Comparison of ENCODE assay signal across 8 mouse cellular contexts in the genomic region with DNA sequence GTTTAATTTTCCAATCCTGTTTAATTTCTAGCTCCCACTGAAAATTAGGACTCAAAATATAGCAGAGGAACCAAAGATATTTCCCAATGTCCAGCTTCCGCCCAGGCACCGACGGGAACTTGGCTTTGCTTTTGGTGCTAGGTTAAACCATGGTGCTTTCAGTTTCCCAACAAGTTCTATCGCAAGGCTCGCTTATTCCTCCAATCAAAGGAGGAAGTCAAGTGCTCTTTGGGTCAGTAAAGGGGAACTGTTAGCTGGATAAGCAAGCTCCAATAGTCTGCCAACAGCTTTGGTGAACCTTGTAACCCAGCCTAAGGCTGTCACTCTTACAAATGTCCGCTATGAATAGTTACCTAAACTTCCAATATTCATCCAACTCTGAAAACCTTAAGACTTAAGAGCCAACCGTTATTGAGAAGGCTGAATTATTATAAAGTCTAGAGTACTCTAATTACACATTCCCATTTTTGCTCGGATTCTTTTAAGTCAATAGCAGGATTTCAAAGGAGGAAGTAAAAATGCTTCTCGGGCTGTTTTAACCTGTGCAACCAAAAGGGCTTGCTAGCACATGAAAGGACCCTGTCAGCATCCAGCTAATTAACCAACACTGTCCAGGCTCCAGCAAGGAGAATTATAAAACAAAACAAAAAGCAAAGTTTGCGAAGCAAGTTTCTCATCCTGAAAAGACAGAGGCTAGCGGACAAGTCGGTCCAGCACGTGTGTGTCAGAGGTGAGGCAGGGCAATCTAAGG. TPM values are rescaled to one million over a fixed set of nuclear protein-coding genes. Genes with fewer than 3 reads are reported as not detected.
DNase-seq lines count a peak whose midpoint lies in the region; ATAC-seq and TF ChIP-seq lines count a peak whose summit lies in the region.

No protein-coding gene starts in this region.

- peak overlapping the region; percentile 99 for H3K4me3 ChIP-seq in bone marrow macrophage, adult 2 months (ENCODE audit: insufficient read depth, low read length)
- peak overlapping the region; percentile 81 for H3K4me3 ChIP-seq in limb, embryonic 10.5 days
- H3K4me3 ChIP-seq in midbrain, embryonic 13.5 days (replicated peaks), result peak overlapping the region; percentile 78

- H3K4me2 ChIP-seq in midbrain, embryonic 13.5 days (replicated peaks), result peak overlapping the region; percentile 82

- peak overlapping the region; percentile 100 for H3K27ac ChIP-seq in bone marrow macrophage, adult 2 months (ENCODE audit: insufficient read depth, low read depth, low read length)
- H3K27ac ChIP-seq in limb, embryonic 10.5 days, result peak overlapping the region; percentile 93
- peak overlapping the region; percentile 92 for H3K27ac ChIP-seq in midbrain, embryonic 13.5 days

- H3K36me3 ChIP-seq in limb, embryonic 10.5 days, result peaks cover 37% of the 10 kb centered on the region
- H3K36me3 ChIP-seq in midbrain, embryonic 13.5 days, result peaks cover 10% of the 10 kb centered on the region

- TF ChIP-seq CTCF in bone marrow macrophage, adult 2 months (IDR thresholded peaks at IDR 0.05; ENCODE audit: low read depth, low read length), result no peak

- peaks cover 8% of the 10 kb centered on the region for H3K4me1 ChIP-seq in bone marrow macrophage, adult 2 months (ENCODE audit: control insufficient read depth, insufficient read depth, low read length)
- H3K4me1 ChIP-seq in limb, embryonic 10.5 days, result peaks cover 24% of the 10 kb centered on the region
- peaks cover 27% of the 10 kb centered on the region for H3K4me1 ChIP-seq in midbrain, embryonic 13.5 days (replicated peaks)

- ATAC-seq in midbrain, embryonic 13.5 days, result no peak

- H3K9ac ChIP-seq in midbrain, embryonic 13.5 days (replicated peaks), result peak overlapping the region; percentile 96

- H3K9me3 ChIP-seq in limb, embryonic 10.5 days (replicated peaks), result no peaks in the 10 kb centered on the region
- no peaks in the 10 kb centered on the region for H3K9me3 ChIP-seq in midbrain, embryonic 13.5 days

- WGBS in limb, embryonic 10.5 days, result 41% methylated on average over 13 of the region's 13 CpGs
- WGBS in midbrain, embryonic 13.5 days, result 40% methylated on average over 13 of the region's 13 CpGs

- peak; percentile 54 for DNase-seq in adrenal gland, postnatal 10 days
- no peak for DNase-seq in adrenal gland, adult 8-10 months
- peak; percentile 43 to 61 for DNase-seq in heart, adult 9 months (ENCODE audit: low spot score in 2 of 2)
- DNase-seq in limb, embryonic 10.5 days (ENCODE audit: low spot score), result no peak
- no peak for DNase-seq in retina, embryonic 14.5 days (ENCODE audit: low spot score)
- no peak for DNase-seq in gastrocnemius, postnatal 4 days (ENCODE audit: low spot score in 2 of 2)

- TF ChIP-seq POLR2A in bone marrow macrophage, adult 2 months (IDR thresholded peaks at IDR 0.05; ENCODE audit: borderline replicate concordance, low read depth, low read length), result no peak

- no peaks in the 10 kb centered on the region for H3K27me3 ChIP-seq in limb, embryonic 10.5 days (ENCODE audit: low read depth, poor library complexity, severe bottlenecking)
- no peaks in the 10 kb centered on the region for H3K27me3 ChIP-seq in midbrain, embryonic 13.5 days

RNA-seq across cellular contexts. Expression of a gene that starts 1.2 kb away (rescaled TPM):
- 10 to 100 TPM; 40.0 to 56.1 TPM for total RNA-seq in adrenal gland, postnatal 10 days (2021)
- 10 to 100 TPM; 47.2 to 76.7 (median 65.1) TPM for total RNA-seq in adrenal gland, adult 8-10 months (2022)
- polyA plus RNA-seq in bone marrow macrophage, adult 2 months (2012; ENCODE audit: insufficient read depth, insufficient read length, missing spikeins), result 207 and 219 TPM in 2 replicates
- polyA plus RNA-seq in limb, embryonic 10.5 days (2016; fragmentation: Nextera tagmentation; extraction: Ambion mirVana), result 103 and 113 TPM in 2 replicates
- polyA plus RNA-seq in midbrain, embryonic 13.5 days (2015; fragmentation: Nextera tagmentation; extraction: Ambion mirVana), result 87.7 and 102 TPM in 2 replicates
- 10 to 100 TPM; 22.7 to 24.2 TPM for total RNA-seq in gastrocnemius, postnatal 4 days (2021)

RNA-seq across cellular contexts. Expression of a gene that starts 24.3 kb away (rescaled TPM):
- total RNA-seq in adrenal gland, postnatal 10 days (2021), result under 1 TPM; 0.21 to 0.39 TPM
- total RNA-seq in adrenal gland, adult 8-10 months (2022), result under 1 TPM; 0.20 to 0.52 (median 0.43) TPM
- not detected in 2 replicates for polyA plus RNA-seq in bone marrow macrophage, adult 2 months (2012; ENCODE audit: insufficient read depth, insufficient read length, missing spikeins)
- polyA plus RNA-seq in limb, embryonic 10.5 days (2016; fragmentation: Nextera tagmentation; extraction: Ambion mirVana), result 8.2 and 8.8 TPM in 2 replicates
- polyA plus RNA-seq in midbrain, embryonic 13.5 days (2015; fragmentation: Nextera tagmentation; extraction: Ambion mirVana), result 0.16 and 0.34 TPM in 2 replicates
- total RNA-seq in gastrocnemius, postnatal 4 days (2021), result under 1 TPM; 0.42 to 0.44 TPM

RNA-seq across cellular contexts. Expression of a gene that starts 30.9 kb away (rescaled TPM):
- total RNA-seq in adrenal gland, postnatal 10 days (2021), result 100 to 1,000 TPM; 277 to 292 TPM
- 100 to 1,000 TPM; 169 to 204 (median 197) TPM for total RNA-seq in adrenal gland, adult 8-10 months (2022)
- 40.7 and 43.0 TPM in 2 replicates for polyA plus RNA-seq in bone marrow macrophage, adult 2 months (2012; ENCODE audit: insufficient read depth, insufficient read length, missing spikeins)
- polyA plus RNA-seq in limb, embryonic 10.5 days (2016; fragmentation: Nextera tagmentation; extraction: Ambion mirVana), result 201 and 243 TPM in 2 replicates
- polyA plus RNA-seq in midbrain, embryonic 13.5 days (2015; fragmentation: Nextera tagmentation; extraction: Ambion mirVana), result 155 and 161 TPM in 2 replicates
- total RNA-seq in gastrocnemius, postnatal 4 days (2021), result 100 to 1,000 TPM; 163 to 168 TPM

RNA-seq across cellular contexts. Expression of a gene that starts 41.9 kb away (rescaled TPM):
- total RNA-seq in adrenal gland, postnatal 10 days (2021), result 1 to 10 TPM; 1.7 to 3.8 TPM
- total RNA-seq in adrenal gland, adult 8-10 months (2022), result 1 to 10 TPM; 1.2 to 1.6 (median 1.5) TPM
- polyA plus RNA-seq in bone marrow macrophage, adult 2 months (2012; ENCODE audit: insufficient read depth, insufficient read length, missing spikeins), result 0.13 and 0.20 TPM in 2 replicates
- polyA plus RNA-seq in limb, embryonic 10.5 days (2016; fragmentation: Nextera tagmentation; extraction: Ambion mirVana), result 0.28 and 0.39 TPM in 2 replicates
- polyA plus RNA-seq in midbrain, embryonic 13.5 days (2015; fragmentation: Nextera tagmentation; extraction: Ambion mirVana), result 0.36 and 0.57 TPM in 2 replicates
- total RNA-seq in gastrocnemius, postnatal 4 days (2021), result 1 to 10 TPM; 3.1 to 4.1 TPM

Comparison
In these comparisons a context has a peak if more than half of its experiments do, and no peak if none do; other contexts are left out.
1. DNase-seq: peak in adrenal gland, postnatal 10 days (single experiment) and heart, adult 9 months (2 of 2); none in adrenal gland, adult 8-10 months (single experiment), limb, embryonic 10.5 days (single experiment), retina, embryonic 14.5 days (single experiment) and gastrocnemius, postnatal 4 days (0 of 2).
2. Peak in every context shown above with its lines, with median percentiles within 50 percentile points of each other: H3K27ac ChIP-seq and H3K4me3 ChIP-seq.